Mouse (Mus musculus) heart, adult 2 months (tissue): ENCODE measurements at regions not wholly inside any gene's neighbourhood (a gene's known extent, or its start where the extent isn't known, plus 50 kb on each side); places are given as distances from the start of the nearest gene placed in this dataset.

Source experiments
- DNase-seq, 2 experiments: peaks; one replicate each; pipeline ENCODE4 v3.0.0; 2021
- H3K27ac ChIP-seq: fragments of 200-600 bp; 2 replicates; pipeline ENCODE4 v1.8.1; 2022
- H3K27me3 ChIP-seq: fragments of 200-500 bp; 2 replicates; pipeline ENCODE4 v1.6.1; 2012; ENCODE audit warnings: mild to moderate bottlenecking, low read length, inconsistent platforms, mixed read lengths; ENCODE audit not compliant: control insufficient read depth, insufficient read depth
- H3K36me3 ChIP-seq: fragments of 200-500 bp; 2 replicates; pipeline ENCODE4 v1.6.1; 2012; ENCODE audit warnings: low read length, inconsistent platforms; ENCODE audit not compliant: control insufficient read depth, insufficient read depth
- H3K4me1 ChIP-seq: fragments of 200-500 bp; 2 replicates; pipeline ENCODE4 v1.6.1; 2011; ENCODE audit warnings: low read length; ENCODE audit not compliant: control insufficient read depth, insufficient read depth
- H3K4me3 ChIP-seq: fragments of 200-600 bp; 2 replicates; pipeline ENCODE4 v1.8.1; 2022
- H3K79me2 ChIP-seq: fragments of 200-500 bp; replicated peaks from 2 replicates; pipeline ENCODE4 v1.6.1; 2012; ENCODE audit warnings: mild to moderate bottlenecking, inconsistent platforms, low read length, moderate library complexity, mixed read lengths; ENCODE audit not compliant: control insufficient read depth, insufficient read depth
- H3K9ac ChIP-seq: fragments of 200-500 bp; 2 replicates; pipeline ENCODE4 v1.6.1; 2012; ENCODE audit warnings: low read depth, mild to moderate bottlenecking, control low read depth, inconsistent platforms, low read length, mixed read lengths
- CTCF ChIP-seq: fragments of 200-600 bp; IDR thresholded peaks from 2 replicates; pipeline ENCODE4 v1.8.1; 2022; ENCODE audit warnings: antibody characterized with exemption, mild to moderate bottlenecking, moderate library complexity
- EP300 ChIP-seq: fragments of 200-500 bp; IDR thresholded peaks from 2 replicates; pipeline ENCODE4 v1.6.1; 2011; ENCODE audit warnings: low read depth, low read length, control low read depth; ENCODE audit not compliant: insufficient read depth
- POLR2A ChIP-seq: fragments of 200-500 bp; IDR thresholded peaks from 2 replicates; pipeline ENCODE4 v1.6.1; 2011; ENCODE audit warnings: mild to moderate bottlenecking, low read depth, low read length, control low read depth; ENCODE audit not compliant: insufficient read depth
- WGBS: fragments of 180-500 bp; shearing (Covaris S2); methylation state at CpG from one replicate; pipeline ENCODE4 v1.1.7; 2018; 5-methylcytosine and 5-hydroxymethylcytosine counted together
- intact Hi-C: fragments of 180-260 bp; cut with DNase I; formaldehyde crosslinking; loops from one replicate; pipeline ENCODE4 v1.15.1; 2025

DNA sequence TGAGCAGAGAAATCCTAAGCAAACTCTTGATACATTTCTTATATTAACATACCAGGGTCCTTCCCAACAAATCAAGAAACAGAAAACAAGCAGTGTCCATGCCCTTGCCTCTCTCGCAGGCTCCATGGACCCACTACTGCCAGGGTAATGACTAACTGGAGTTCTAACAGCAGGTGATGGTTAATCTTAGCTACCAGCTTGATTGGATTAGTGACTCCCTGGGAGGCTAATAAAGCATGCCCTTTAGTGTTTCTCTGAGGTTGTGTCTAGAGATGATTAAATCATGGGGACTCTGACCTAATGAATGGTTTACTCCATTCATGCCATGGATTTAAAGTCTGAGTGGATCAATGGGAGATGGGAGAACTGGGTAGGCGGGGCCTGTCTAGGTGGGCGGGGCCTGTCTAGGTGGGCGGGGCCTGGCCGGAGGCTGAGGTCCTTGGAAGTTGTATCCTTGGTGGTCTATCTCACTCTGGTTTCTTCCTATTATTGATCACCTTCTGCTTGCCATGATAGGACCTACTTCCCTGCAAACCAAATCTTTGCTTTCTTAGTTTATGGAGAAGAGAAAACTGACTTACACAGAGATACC is 247.3 kb upstream of the Gadl1 start:
- no peaks in the 10 kb centered on the region for H3K79me2 ChIP-seq
- H3K9ac ChIP-seq, result no peak overlapping the region
- no peak for DNase-seq
- H3K36me3 ChIP-seq, result no peaks in the 10 kb centered on the region
- H3K4me3 ChIP-seq, result no peak overlapping the region
- peaks cover 7% of the 10 kb centered on the region for H3K4me1 ChIP-seq
- intact Hi-C loops, result no loop called here
- no peak overlapping the region for H3K27ac ChIP-seq
- no peaks in the 10 kb centered on the region for H3K27me3 ChIP-seq
- TF ChIP-seq POLR2A (no peak), CTCF (no peak), EP300 (no peak)
- WGBS, result 64% methylated on average over 5 of the region's 5 CpGs

DNA sequence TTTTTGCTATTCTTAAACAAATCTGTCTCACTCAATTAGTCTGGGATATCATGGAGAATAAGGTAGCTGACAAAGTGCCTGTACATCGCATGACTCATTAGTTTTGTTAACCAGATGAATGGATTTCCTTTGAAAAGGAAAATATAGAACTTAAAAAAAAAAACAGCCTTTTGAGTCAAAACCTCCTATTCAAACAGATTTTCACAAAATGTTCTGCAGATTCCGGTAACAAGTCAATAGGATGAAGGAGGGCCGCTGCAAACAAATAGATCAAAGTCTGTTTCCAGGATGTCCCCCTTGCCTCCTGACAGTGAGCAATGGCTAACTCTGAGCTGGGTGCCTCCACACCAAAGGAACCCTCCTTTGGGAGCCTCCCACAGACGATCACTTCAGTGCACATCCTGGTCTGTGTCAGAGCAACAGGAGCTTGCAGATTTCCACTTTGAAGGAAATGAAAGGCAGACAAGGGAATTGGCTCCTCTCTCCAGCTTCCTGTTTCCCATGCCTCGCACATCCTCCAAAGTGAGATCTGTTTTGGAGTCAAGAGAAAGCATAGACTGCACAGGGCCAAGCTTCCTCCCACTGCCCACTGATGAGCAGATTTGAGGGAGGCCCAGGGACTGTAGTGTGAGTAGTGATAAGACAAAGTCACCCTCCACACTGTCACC is 243.8 kb upstream of the Gadl1 start:
- Histone ChIP-seq H3K4me3 (no peak overlapping the region), H3K27me3 (no peaks in the 10 kb centered on the region), H3K27ac (no peak overlapping the region), H3K9ac (no peak overlapping the region), H3K4me1 (peaks cover 7% of the 10 kb centered on the region), H3K79me2 (no peaks in the 10 kb centered on the region), H3K36me3 (no peaks in the 10 kb centered on the region)
- 34% methylated on average over 5 of the region's 5 CpGs for WGBS
- DNase-seq, result peak in 1 of 2 experiments; percentile 7
- intact Hi-C loops, result no loop called here
- no peak for TF ChIP-seq CTCF
- no peak for TF ChIP-seq EP300
- no peak for TF ChIP-seq POLR2A

DNA sequence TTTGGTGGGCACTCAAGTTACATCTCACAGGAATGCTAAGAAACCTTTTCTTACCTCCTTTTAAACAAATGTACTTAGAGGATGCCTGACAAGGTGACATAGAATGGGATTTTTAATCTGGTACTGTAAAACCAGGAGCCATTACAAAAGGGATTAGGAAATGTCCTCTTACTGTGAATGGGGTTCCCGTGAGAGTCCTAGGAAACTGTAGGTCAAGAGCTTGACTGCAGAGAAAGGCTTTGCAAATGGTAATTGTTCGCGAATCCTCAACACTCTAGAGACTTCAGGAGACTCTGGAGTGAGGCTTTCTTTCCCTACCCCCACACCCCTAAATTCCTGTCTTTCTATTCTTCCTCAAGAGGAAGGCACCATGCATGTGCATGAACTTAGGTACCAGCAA is 242.7 kb upstream of the Gadl1 start:
- Histone ChIP-seq H3K27ac (no peak overlapping the region), H3K79me2 (no peaks in the 10 kb centered on the region), H3K9ac (no peak overlapping the region), H3K4me3 (no peak overlapping the region), H3K36me3 (no peaks in the 10 kb centered on the region), H3K4me1 (peaks cover 7% of the 10 kb centered on the region), H3K27me3 (no peaks in the 10 kb centered on the region)
- 73% methylated on average over 3 of the region's 3 CpGs for WGBS
- no peak for DNase-seq
- TF ChIP-seq CTCF (no peak), POLR2A (no peak), EP300 (no peak)
- intact Hi-C loops, result no loop called here

DNA sequence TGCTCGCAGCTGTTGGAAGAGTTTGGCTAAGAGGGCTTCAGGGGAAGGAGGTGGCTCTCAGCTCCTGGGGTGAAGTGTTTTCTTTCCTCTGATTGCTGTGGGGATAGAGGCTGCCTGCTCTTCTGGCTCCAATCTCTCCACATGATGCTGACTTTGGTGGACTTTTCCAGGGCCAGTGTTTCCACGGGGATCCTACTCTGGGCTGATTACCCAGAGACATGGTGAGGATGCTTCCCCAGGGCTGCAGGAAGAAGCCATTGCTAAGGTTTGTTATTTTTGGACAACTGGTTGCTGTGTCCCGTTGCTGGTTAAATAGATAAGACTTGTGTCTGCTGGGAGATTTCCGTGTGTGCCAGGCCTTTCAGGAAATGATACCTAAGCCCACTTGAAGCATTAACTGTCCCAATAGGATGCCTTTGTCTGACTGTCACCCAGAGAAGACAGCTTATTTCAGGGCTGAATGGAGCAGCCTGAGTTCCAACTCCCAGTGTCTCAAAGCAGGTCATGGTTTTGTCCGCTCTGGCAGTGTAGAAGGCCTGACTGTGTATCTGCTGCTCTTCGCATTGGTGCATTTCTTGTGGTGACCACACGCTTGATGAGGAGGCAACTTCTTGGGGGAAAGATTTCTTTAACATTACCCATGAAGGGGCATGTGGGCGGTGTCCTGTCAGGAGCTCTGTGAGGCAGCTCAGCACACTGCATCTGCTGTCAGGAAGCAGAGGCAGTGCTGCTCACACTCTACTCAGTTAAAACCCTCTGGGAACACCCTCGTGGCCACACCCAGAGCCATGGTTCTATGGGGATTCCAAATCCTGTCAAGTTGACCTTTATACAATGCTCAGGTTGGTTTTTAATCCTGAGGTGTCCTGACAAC is 228.3 kb upstream of the Gadl1 start:
- Histone ChIP-seq H3K36me3 (no peaks in the 10 kb centered on the region), H3K4me3 (no peak overlapping the region), H3K4me1 (no peaks in the 10 kb centered on the region), H3K27ac (no peak overlapping the region), H3K27me3 (no peaks in the 10 kb centered on the region), H3K79me2 (no peaks in the 10 kb centered on the region), H3K9ac (no peak overlapping the region)
- peak in 1 of 2 experiments; percentile 11 for DNase-seq
- TF ChIP-seq CTCF (no peak), POLR2A (no peak), EP300 (no peak)
- WGBS, result 35% methylated on average over 9 of the region's 9 CpGs
- intact Hi-C loops, result no loop called here

DNA sequence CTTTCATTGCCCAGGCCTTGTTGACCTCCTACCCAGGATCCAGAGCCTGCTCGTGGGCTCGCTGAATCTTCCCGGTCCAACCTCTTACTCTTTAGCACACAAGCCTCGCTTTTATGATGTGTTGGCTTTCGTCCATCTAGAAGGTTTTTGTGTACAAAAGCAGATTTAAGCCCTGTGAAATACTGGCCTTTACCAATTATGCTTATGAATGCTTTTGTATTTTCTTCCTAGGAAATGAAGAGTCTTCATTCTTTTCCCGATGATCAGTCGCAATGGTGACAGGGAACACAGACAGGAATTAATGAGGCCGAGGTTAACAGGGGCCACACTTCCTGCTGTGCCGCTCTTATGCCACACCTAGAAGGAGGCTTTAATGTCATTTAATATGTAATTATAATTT is 227.4 kb upstream of the Gadl1 start:
- no peaks in the 10 kb centered on the region for H3K4me1 ChIP-seq
- intact Hi-C loops, result no loop called here
- 71% methylated on average over 9 of the region's 9 CpGs for WGBS

DNA sequence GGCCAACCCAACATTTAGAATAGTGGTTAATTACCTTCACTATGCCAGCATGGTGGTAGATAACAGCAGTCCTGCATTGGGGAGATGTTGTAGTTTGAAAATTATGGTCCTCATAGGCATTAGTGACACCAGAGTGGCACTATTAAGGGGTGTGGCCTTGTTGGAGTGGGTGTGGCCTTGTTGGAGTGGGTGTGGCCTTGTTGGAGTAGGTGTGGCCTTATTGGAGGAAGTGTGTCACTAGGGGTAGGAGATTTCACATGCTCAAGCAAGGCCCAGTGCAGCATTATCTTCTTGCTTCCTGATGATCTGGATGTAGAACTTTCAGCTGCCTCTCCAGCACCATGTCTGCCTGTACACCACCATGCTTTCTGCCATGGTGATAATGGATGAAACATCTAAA is 225.3 kb upstream of the Gadl1 start:
- no peak for DNase-seq
- Histone ChIP-seq H3K4me3 (no peak overlapping the region), H3K4me1 (no peaks in the 10 kb centered on the region), H3K27me3 (no peaks in the 10 kb centered on the region), H3K79me2 (no peaks in the 10 kb centered on the region), H3K27ac (no peak overlapping the region), H3K9ac (no peak overlapping the region), H3K36me3 (no peaks in the 10 kb centered on the region)
- TF ChIP-seq POLR2A (no peak), EP300 (no peak), CTCF (no peak)
- intact Hi-C loops, result no loop called here

More for the DNA sequence above, 227.4 kb upstream of the Gadl1 start:
- Histone ChIP-seq H3K9ac (no peak overlapping the region), H3K4me3 (no peak overlapping the region), H3K27ac (no peak overlapping the region), H3K27me3 (no peaks in the 10 kb centered on the region), H3K36me3 (no peaks in the 10 kb centered on the region), H3K79me2 (no peaks in the 10 kb centered on the region)
- TF ChIP-seq POLR2A (no peak), CTCF (no peak), EP300 (no peak)
- no peak for DNase-seq
